Mouse (Mus musculus) liver, embryonic 15.5 days (tissue): ENCODE data around the gene Gm20509. TPM values are rescaled to one million over a fixed set of nuclear protein-coding genes. Genes with fewer than 3 reads are reported as not detected.
"Not testable (repeated sequence)": the region's sequence is repeated elsewhere in the genome, so short reads cannot be mapped to it uniquely, and the experiment has no call there.

ENCODE experiments used
- ATAC-seq: fragments of 200-750 bp; cut with Nextera tagmentation; 2 replicates; pipeline ENCODE4 v1.8.0; 2017; ENCODE audit warnings: moderate number of reproducible peaks, mild to moderate bottlenecking, moderate library complexity; ENCODE audit not compliant: insufficient read depth
- H3K27ac ChIP-seq: fragments of 300-500 bp; sonication (generic); replicated peaks from 2 replicates; pipeline ENCODE4 v1.5.1; 2015; ENCODE audit warnings: mild to moderate bottlenecking, inconsistent platforms
- H3K27me3 ChIP-seq: fragments of 300-500 bp; sonication (generic); 2 replicates; pipeline ENCODE4 v1.6.1; 2015; ENCODE audit warnings: mild to moderate bottlenecking, inconsistent platforms
- H3K36me3 ChIP-seq: fragments of 300-500 bp; sonication (generic); replicated peaks from 2 replicates; pipeline ENCODE4 v1.6.1; 2015; ENCODE audit warnings: moderate library complexity, mild to moderate bottlenecking, inconsistent platforms
- H3K4me1 ChIP-seq: fragments of 300-500 bp; sonication (generic); replicated peaks from 2 replicates; pipeline ENCODE4 v1.6.1; 2015; ENCODE audit warnings: inconsistent platforms
- H3K4me2 ChIP-seq: fragments of 300-500 bp; sonication (generic); 2 replicates; pipeline ENCODE4 v1.6.1; 2015; ENCODE audit warnings: moderate library complexity, mild to moderate bottlenecking, inconsistent platforms
- H3K4me3 ChIP-seq: fragments of 300-500 bp; sonication (generic); replicated peaks from 2 replicates; pipeline ENCODE4 v1.5.1; 2015; ENCODE audit warnings: mild to moderate bottlenecking, inconsistent platforms
- H3K9ac ChIP-seq: fragments of 300-500 bp; sonication (generic); 2 replicates; pipeline ENCODE4 v1.6.1; 2015; ENCODE audit warnings: moderate library complexity, mild to moderate bottlenecking, inconsistent platforms
- H3K9me3 ChIP-seq: fragments of 300-500 bp; sonication (generic); replicated peaks from 2 replicates; pipeline ENCODE4 v1.6.1; 2016; ENCODE audit warnings: inconsistent platforms
- WGBS: fragments of 180-500 bp; shearing (Covaris S2); methylation state at CpG from one replicate; pipeline ENCODE4 v1.1.7; 2015; ENCODE audit warnings: mixed read lengths; ENCODE audit not compliant: insufficient replicate concordance; 5-methylcytosine and 5-hydroxymethylcytosine counted together
- polyA plus RNA-seq: library from polyadenylated mRNA; unstranded; fragments of >200 nt; fragmentation: Nextera tagmentation; extraction: Ambion mirVana; gene quantifications from 2 replicates; pipeline ENCODE4 v1.2.1, GENCODE M21; 2015

Gene Gm20509
- polyA plus RNA-seq, 1 experiment from 2014 or later: not detected

- H3K4me3 ChIP-seq: no peak within 1 kb of the TSS
- no peaks in the 10 kb centered on the region for H3K9me3 ChIP-seq
- 76% methylated on average over 5 of the region's 5 CpGs for WGBS
- H3K36me3 ChIP-seq: no peaks in the 10 kb centered on the region
- no peak within 1 kb of the TSS for H3K4me2 ChIP-seq
- ATAC-seq: no peak
- peaks cover 8% of the 10 kb centered on the region for H3K4me1 ChIP-seq
- peaks cover 46% of the 10 kb centered on the region for H3K27me3 ChIP-seq
- H3K9ac ChIP-seq: no peak within 1 kb of the TSS
- H3K27ac ChIP-seq: no peak within 1 kb of the TSS
These were observed 734 bp upstream of the Gm20509 start, which contains the start of gene Khdc3 for GRCm38 (mm10) chr9:73101536-73101935. TSS of gene Khdc3 (plus strand) at chr9:73101836.

GRCm38 (mm10) chr9:73103159-73103879, 1.0 kb downstream of the Gm20509 start:
- 6% methylated on average over 60 of the region's 60 CpGs for WGBS
- H3K36me3 ChIP-seq: no peaks in the 10 kb centered on the region
- no peak overlapping the region for H3K27ac ChIP-seq
- H3K27me3 ChIP-seq: peaks cover 48% of the 10 kb centered on the region
- peaks cover 8% of the 10 kb centered on the region for H3K4me1 ChIP-seq
- peak overlapping the region; percentile 48 for H3K4me3 ChIP-seq
- peak overlapping the region; percentile 71 for H3K4me2 ChIP-seq
- ATAC-seq: no peak
- peak overlapping the region; percentile 21; the same call in 1 of the 2 replicates for H3K9ac ChIP-seq
- no peaks in the 10 kb centered on the region for H3K9me3 ChIP-seq

- no peaks in the 10 kb centered on the region for H3K9me3 ChIP-seq
- 38% methylated on average over 5 of the region's 5 CpGs for WGBS
These were observed 1.6 kb downstream of the Gm20509 start for GRCm38 (mm10) chr9:73103880-73104198.

GRCm38 (mm10) chr9:73105141-73105540, 2.9 kb downstream of the Gm20509 start:
- Histone ChIP-seq H3K4me3 (no peak overlapping the region), H3K9ac (no peak overlapping the region), H3K36me3 (no peaks in the 10 kb centered on the region), H3K27me3 (peaks cover 48% of the 10 kb centered on the region), H3K27ac (no peak overlapping the region), H3K4me2 (no peak overlapping the region), H3K4me1 (peaks cover 8% of the 10 kb centered on the region), H3K9me3 (no peaks in the 10 kb centered on the region)
- WGBS: 40% methylated on average over 1 of the region's 1 CpGs
- no peak for ATAC-seq

More at GRCm38 (mm10) chr9:73103880-73104198, 1.6 kb downstream of the Gm20509 start:
- Histone ChIP-seq H3K4me1 (peaks cover 8% of the 10 kb centered on the region), H3K27ac (no peak overlapping the region), H3K9ac (no peak overlapping the region), H3K4me3 (peak overlapping the region; percentile 48; the same call in 1 of the 2 replicates), H3K36me3 (no peaks in the 10 kb centered on the region), H3K27me3 (peaks cover 48% of the 10 kb centered on the region), H3K4me2 (peak overlapping the region; percentile 71)
- no peak for ATAC-seq

- Histone ChIP-seq H3K27ac (no peak overlapping the region), H3K4me2 (no peak overlapping the region), H3K27me3 (peaks cover 48% of the 10 kb centered on the region), H3K9me3 (no peaks in the 10 kb centered on the region), H3K4me1 (peaks cover 8% of the 10 kb centered on the region), H3K9ac (no peak overlapping the region), H3K4me3 (no peak overlapping the region), H3K36me3 (no peaks in the 10 kb centered on the region)
- no peak for ATAC-seq
These were observed 3.5 kb downstream of the Gm20509 start for GRCm38 (mm10) chr9:73105771-73106170.

- peak; percentile 89 for ATAC-seq
- Histone ChIP-seq H3K27ac (peak within 1 kb of the TSS; percentile 72), H3K9ac (peak within 1 kb of the TSS; percentile 72), H3K36me3 (peaks cover 26% of the 10 kb centered on the region), H3K27me3 (no peaks in the 10 kb centered on the region), H3K4me1 (peaks cover 25% of the 10 kb centered on the region), H3K4me3 (peak within 1 kb of the TSS; percentile 89), H3K9me3 (no peaks in the 10 kb centered on the region), H3K4me2 (peak within 1 kb of the TSS; percentile 78)
- WGBS: under 1% methylated on average over 64 of the region's 64 CpGs
These were observed 10.9 kb downstream of the Gm20509 start, which contains the start of gene Rsl24d1 for GRCm38 (mm10) chr9:73112919-73113906. TSS of gene Rsl24d1 (plus strand) at chr9:73113426.

- not testable (repeated sequence) for H3K4me3 ChIP-seq, H3K27me3 ChIP-seq, H3K9me3 ChIP-seq, H3K27ac ChIP-seq, ATAC-seq, H3K4me2 ChIP-seq, H3K9ac ChIP-seq
- Histone ChIP-seq H3K4me1 (peaks cover 25% of the 10 kb centered on the region), H3K36me3 (peaks cover 51% of the 10 kb centered on the region)
- WGBS: 73% methylated on average over 5 of the region's 6 CpGs
These were observed 14.4 kb downstream of the Gm20509 start for GRCm38 (mm10) chr9:73116704-73117103.

GRCm38 (mm10) chr9:73118012-73118411, 15.7 kb downstream of the Gm20509 start:
- no peaks in the 10 kb centered on the region for H3K27me3 ChIP-seq
- 69% methylated on average over 4 of the region's 4 CpGs for WGBS

GRCm38 (mm10) chr9:73121735-73122134, 19.5 kb downstream of the Gm20509 start:
- Histone ChIP-seq H3K4me1 (0 out of 2 replicates have a peak, but pooled peaks cover 3% of the 10 kb centered on the region), H3K9ac (no peak overlapping the region), H3K27ac (no peak overlapping the region), H3K4me2 (no peak overlapping the region), H3K9me3 (no peaks in the 10 kb centered on the region), H3K36me3 (peaks cover 74% of the 10 kb centered on the region), H3K4me3 (no peak overlapping the region), H3K27me3 (no peaks in the 10 kb centered on the region)
- 68% methylated on average over 8 of the region's 8 CpGs for WGBS
- no peak for ATAC-seq

More at GRCm38 (mm10) chr9:73118012-73118411, 15.7 kb downstream of the Gm20509 start:
- Histone ChIP-seq H3K27ac (no peak overlapping the region), H3K36me3 (peaks cover 57% of the 10 kb centered on the region), H3K4me2 (no peak overlapping the region), H3K4me3 (no peak overlapping the region), H3K9ac (no peak overlapping the region), H3K4me1 (peaks cover 18% of the 10 kb centered on the region), H3K9me3 (no peaks in the 10 kb centered on the region)
- no peak for ATAC-seq

GRCm38 (mm10) chr9:73125043-73125570, 22.8 kb downstream of the Gm20509 start:
- Histone ChIP-seq H3K9ac (no peak overlapping the region), H3K27me3 (no peaks in the 10 kb centered on the region), H3K9me3 (no peaks in the 10 kb centered on the region), H3K4me3 (no peak overlapping the region), H3K4me1 (0 out of 2 replicates have a peak, but pooled peaks cover 3% of the 10 kb centered on the region), H3K36me3 (peaks cover 81% of the 10 kb centered on the region), H3K27ac (no peak overlapping the region), H3K4me2 (no peak overlapping the region)
- WGBS: 51% methylated on average over 8 of the region's 8 CpGs
- ATAC-seq: no peak

- H3K36me3 ChIP-seq: peaks cover 59% of the 10 kb centered on the region
- ATAC-seq: no peak; the same call in 1 of the 2 replicates
- H3K4me1 ChIP-seq: 0 out of 2 replicates have a peak, but pooled peaks cover 3% of the 10 kb centered on the region
- H3K4me2 ChIP-seq: no peak overlapping the region
- no peak overlapping the region for H3K27ac ChIP-seq
- H3K9ac ChIP-seq: no peak overlapping the region
- 43% methylated on average over 2 of the region's 2 CpGs for WGBS
- H3K9me3 ChIP-seq: no peaks in the 10 kb centered on the region
- no peaks in the 10 kb centered on the region for H3K27me3 ChIP-seq
- no peak overlapping the region for H3K4me3 ChIP-seq
These were observed 25.2 kb downstream of the Gm20509 start for GRCm38 (mm10) chr9:73127457-73127856.
